Mouse (Mus musculus): Measurements from ENCODE around the gene Nop53.

The Nop53 gene

GRCm38 (mm10) chr7:15960691-15961090 is 14.8 kb upstream of the Nop53 start:
- DNase-seq (ENCODE audit: low spot score in 2 of 2), result peak in 1 of 2 experiments; percentile 77

GRCm38 (mm10) chr7:15956143-15956542 is 10.3 kb upstream of the Nop53 start:
- DNase-seq (ENCODE audit: low spot score in 2 of 2), result no peak

- peak in 1 of 2 experiments; percentile 64 for DNase-seq (ENCODE audit: low spot score in 2 of 2)
Measured at GRCm38 (mm10) chr7:15955509-15955908, 9.6 kb upstream of the Nop53 start.

- DNase-seq (ENCODE audit: low spot score in 2 of 2), result peak; percentile 86 to 92
Measured at GRCm38 (mm10) chr7:15954978-15955443, 9.1 kb upstream of the Nop53 start.

GRCm38 (mm10) chr7:15954436-15954835 is 8.6 kb upstream of the Nop53 start:
- DNase-seq (ENCODE audit: low spot score in 2 of 2), result no peak

GRCm38 (mm10) chr7:15953307-15954074 is 7.6 kb upstream of the Nop53 start:
- DNase-seq (ENCODE audit: low spot score in 2 of 2), result no peak

- DNase-seq (ENCODE audit: low spot score in 2 of 2), result no peak
Measured at GRCm38 (mm10) chr7:15952416-15952815, 6.5 kb upstream of the Nop53 start.

GRCm38 (mm10) chr7:15950008-15950407 is 4.1 kb upstream of the Nop53 start:
- DNase-seq (ENCODE audit: low spot score in 2 of 2), result no peak

GRCm38 (mm10) chr7:15949216-15949790 is 3.4 kb upstream of the Nop53 start:
- no peak for DNase-seq (ENCODE audit: low spot score in 2 of 2)

- DNase-seq (ENCODE audit: low spot score in 2 of 2), result peak; percentile 93 to 95
Measured at GRCm38 (mm10) chr7:15948381-15948941, 2.6 kb upstream of the Nop53 start.

- no peak for DNase-seq (ENCODE audit: low spot score in 2 of 2)
Measured at GRCm38 (mm10) chr7:15947653-15948260, 1.9 kb upstream of the Nop53 start.

GRCm38 (mm10) chr7:15945211-15945610 is 663 bp downstream of the Nop53 start:
- no peak for DNase-seq (ENCODE audit: low spot score in 2 of 2)

- no peak for DNase-seq (ENCODE audit: low spot score in 2 of 2)
Measured at GRCm38 (mm10) chr7:15944311-15944710, 1.6 kb downstream of the Nop53 start.

GRCm38 (mm10) chr7:15938621-15939020 is 7.3 kb downstream of the Nop53 start:
- no peak for DNase-seq (ENCODE audit: low spot score in 2 of 2)

- no peak for DNase-seq (ENCODE audit: low spot score in 2 of 2)
Measured at GRCm38 (mm10) chr7:15937491-15937890, 8.4 kb downstream of the Nop53 start.

GRCm38 (mm10) chr7:15933437-15934359 is 12.2 kb downstream of the Nop53 start:
- DNase-seq (ENCODE audit: low spot score in 2 of 2), result peak; percentile 71 to 89

- DNase-seq (ENCODE audit: low spot score in 2 of 2), result no peak
Measured at GRCm38 (mm10) chr7:15931635-15932034, 14.2 kb downstream of the Nop53 start.

- no peak for DNase-seq (ENCODE audit: low spot score in 2 of 2)
Measured at GRCm38 (mm10) chr7:15930543-15930942, 15.3 kb downstream of the Nop53 start.

- peak; percentile 59 to 65 for DNase-seq (ENCODE audit: low spot score in 2 of 2)
Measured at GRCm38 (mm10) chr7:15929910-15930309, 16.0 kb downstream of the Nop53 start.

GRCm38 (mm10) chr7:15922220-15922773 is 23.6 kb downstream of the Nop53 start, which contains the start of gene Selenow:
Selenow (minus strand) TSS chr7:15922402.
- peak; percentile 90 to 94 for DNase-seq (ENCODE audit: low spot score in 2 of 2)

GRCm38 (mm10) chr7:15921796-15922195 is 24.1 kb downstream of the Nop53 start:
- DNase-seq (ENCODE audit: low spot score in 2 of 2), result peak in 1 of 2 experiments; percentile 69
